15 mouse cellular contexts compared by ENCODE assay signal in genomic region chr4:40776416-40776815, GRCm38 (mm10). TPM values are rescaled to one million over a fixed set of nuclear protein-coding genes. Genes with fewer than 3 reads are reported as not detected.
A peak's percentile ranks its signal among the peaks of the same experiment; 100 is the strongest.
DNase-seq lines count a peak whose midpoint lies in the region; ATAC-seq and TF ChIP-seq lines count a peak whose summit lies in the region.
"Had no signal": no experiment of that assay in that cellular context is flagged by ENCODE, and none has a peak within 500 bp of the region (broad histone marks: within the 10 kb centered on the region; RNA-seq: fewer than 3 reads in every experiment).

No protein-coding gene starts in this region.

- no peaks in the 10 kb centered on the region for H3K36me3 ChIP-seq in liver, embryonic 11.5 days (ENCODE audit: control insufficient read depth, insufficient read depth, low read length)
- peaks cover 0 to 30% of the 10 kb centered on the region in 2 experiments; a peak in 2 of 4 replicates for H3K36me3 ChIP-seq in MEL (ENCODE audit: control insufficient read depth in 1 of 2, insufficient read depth in 2 of 2, low read length in 2 of 2)
- H3K36me3 ChIP-seq in limb, embryonic 10.5 days: no peaks in the 10 kb centered on the region
- H3K36me3 ChIP-seq: embryonic facial prominence, embryonic 13.5 days; forebrain, embryonic 12.5 days; heart, embryonic 12.5 days; midbrain, embryonic 15.5 days had no signal

- WGBS in liver, embryonic 11.5 days: 64% methylated on average over 4 of the region's 4 CpGs
- 88% methylated on average over 4 of the region's 4 CpGs for WGBS in limb, embryonic 10.5 days

- no peak for TF ChIP-seq RAD21 in MEL (IDR thresholded peaks at IDR 0.05; ENCODE audit: low read depth, low read length)

- TF ChIP-seq CTCF in MEL (IDR thresholded peaks at IDR 0.05 in 2 of 3, conservative IDR thresholded peaks at IDR 0.05 in 1 of 3; ENCODE audit: control insufficient read depth in 1 of 3, insufficient read depth in 1 of 3, low read depth in 2 of 3, low read length in 3 of 3, poor library complexity in 1 of 3, severe bottlenecking in 1 of 3): no peak

- H3K27me3 ChIP-seq in liver, embryonic 11.5 days (replicated peaks; ENCODE audit: control insufficient read depth, insufficient read depth, low read length): no peaks in the 10 kb centered on the region
- no peaks in the 10 kb centered on the region for H3K27me3 ChIP-seq in MEL (ENCODE audit: control insufficient read depth in 1 of 2, insufficient read depth in 2 of 2, low read length in 2 of 2)
- H3K27me3 ChIP-seq in limb, embryonic 10.5 days (ENCODE audit: low read depth, poor library complexity, severe bottlenecking): no peaks in the 10 kb centered on the region
- H3K27me3 ChIP-seq: embryonic facial prominence, embryonic 13.5 days; heart, embryonic 12.5 days; midbrain, embryonic 15.5 days had no signal

- TF ChIP-seq EP300 in MEL (IDR thresholded peaks at IDR 0.05; ENCODE audit: low read depth in 1 of 2, low read length in 2 of 2): no peak

- H3K9ac ChIP-seq in liver, embryonic 11.5 days (ENCODE audit: low read depth, low read length): no peak overlapping the region
- no peak overlapping the region for H3K9ac ChIP-seq in MEL (ENCODE audit: control insufficient read depth, low read depth, low read length, poor library complexity, severe bottlenecking)
- H3K9ac ChIP-seq: embryonic facial prominence, embryonic 13.5 days; forebrain, embryonic 12.5 days; heart, embryonic 12.5 days; midbrain, embryonic 15.5 days had no signal

- no peaks in the 10 kb centered on the region for H3K9me3 ChIP-seq in liver, embryonic 11.5 days (ENCODE audit: control insufficient read depth, low read length)
- no peaks in the 10 kb centered on the region for H3K9me3 ChIP-seq in MEL (replicated peaks; ENCODE audit: insufficient read depth, low read length)
- H3K9me3 ChIP-seq in limb, embryonic 10.5 days (replicated peaks): no peaks in the 10 kb centered on the region
- H3K9me3 ChIP-seq: embryonic facial prominence, embryonic 13.5 days; forebrain, embryonic 12.5 days; heart, embryonic 12.5 days; midbrain, embryonic 15.5 days had no signal

- H3K4me3 ChIP-seq in liver, embryonic 11.5 days (ENCODE audit: low read depth, low read length): no peak overlapping the region
- no peak overlapping the region for H3K4me3 ChIP-seq in MEL (ENCODE audit: control insufficient read depth in 1 of 2, insufficient read depth in 1 of 2, low read depth in 2 of 2, low read length in 2 of 2)
- no peak overlapping the region for H3K4me3 ChIP-seq in limb, embryonic 10.5 days
- H3K4me3 ChIP-seq: embryonic facial prominence, embryonic 13.5 days; forebrain, embryonic 12.5 days; midbrain, embryonic 15.5 days had no signal

- no peaks in the 10 kb centered on the region for H3K79me2 ChIP-seq in MEL (ENCODE audit: control insufficient read depth, insufficient read depth, low read length, poor library complexity)

- TF ChIP-seq POLR2A in MEL (IDR thresholded peaks at IDR 0.05; ENCODE audit: control insufficient read depth in 1 of 2, insufficient read depth in 1 of 2, low read depth in 1 of 2, low read length in 2 of 2, poor library complexity in 1 of 2): no peak

- peaks cover 23% of the 10 kb centered on the region for H3K4me1 ChIP-seq in liver, embryonic 11.5 days (replicated peaks; ENCODE audit: control insufficient read depth, insufficient read depth, low read length)
- peaks cover 2 to 40% of the 10 kb centered on the region in 2 experiments for H3K4me1 ChIP-seq in MEL (ENCODE audit: control insufficient read depth in 1 of 2, insufficient read depth in 2 of 2, low read length in 2 of 2)
- peaks cover 46% of the 10 kb centered on the region for H3K4me1 ChIP-seq in limb, embryonic 10.5 days

- H3K27ac ChIP-seq in liver, embryonic 11.5 days (ENCODE audit: low read depth, low read length): no peak overlapping the region
- H3K27ac ChIP-seq in MEL (ENCODE audit: control insufficient read depth, low read depth, low read length): peak overlapping the region; percentile 35; the same call in 1 of the 2 replicates
- H3K27ac ChIP-seq in limb, embryonic 10.5 days: no peak overlapping the region
- H3K27ac ChIP-seq: forebrain, embryonic 12.5 days; midbrain, embryonic 15.5 days had no signal

- intact Hi-C loops in heart, postnatal 36 days (cut with DNase I): no loop called here

- ATAC-seq in liver, embryonic 11.5 days (replicated peaks; ENCODE audit: low FRiP score): no peak
- ATAC-seq: midbrain, embryonic 15.5 days had no signal

- peak; percentile 32 for DNase-seq in liver
- DNase-seq in liver, embryonic 11.5 days (ENCODE audit: low spot score): no peak
- DNase-seq in 3134 (ENCODE audit: extremely low read depth, insufficient read length, low spot score): peak; percentile 62
- DNase-seq in MEL (ENCODE audit: low read depth, low spot score): peak; percentile 88
- DNase-seq in induced T-regulatory cell, adult 2 months (ENCODE audit: low read depth): peak; percentile 79
- DNase-seq in right cerebral cortex, postnatal 10 days (ENCODE audit: low spot score in 2 of 2): no peak
- DNase-seq in heart, postnatal 36 days: no peak
- no peak for DNase-seq in limb, embryonic 10.5 days (ENCODE audit: low spot score)
- DNase-seq: cerebellum, postnatal 14 days; kidney, adult 11 months; kidney, postnatal 36 days had no signal

- no peak overlapping the region for H3K4me2 ChIP-seq in liver, embryonic 11.5 days
- H3K4me2 ChIP-seq: forebrain, embryonic 12.5 days; midbrain, embryonic 15.5 days had no signal

TF ChIP-seq in MEL, 35 proteins besides CTCF, POLR2A, EP300 and RAD21:
- TF ChIP-seq TAL1 (IDR thresholded peaks at IDR 0.05; ENCODE audit: low read length) (peak; percentile 18; the same call in 1 of the 2 replicates), USF2 (IDR thresholded peaks at IDR 0.05; ENCODE audit: borderline replicate concordance in 1 of 2, insufficient read depth in 1 of 2, low read depth in 1 of 2, low read length in 2 of 2) (no peak), POLR2AphosphoS2 (IDR thresholded peaks at IDR 0.05; ENCODE audit: low read length) (no peak), TCF12 (IDR thresholded peaks at IDR 0.05; ENCODE audit: low read depth, low read length) (no peak), RCOR1 (IDR thresholded peaks at IDR 0.05; ENCODE audit: low read depth, low read length) (no peak), MYC (IDR thresholded peaks at IDR 0.05; ENCODE audit: low read depth, low read length) (0 out of 2 replicates have a peak, but pooled peaks have one; percentile 45)

RNA-seq across cellular contexts. Expression of gene Smu1, which starts 18.7 kb away (rescaled TPM):
- 167 and 178 TPM in 2 replicates for polyA plus RNA-seq in liver, embryonic 11.5 days (2014; fragmentation: Nextera tagmentation; extraction: Ambion mirVana)
- 124 TPM in 2 replicates for total RNA-seq in MEL (2012; rRNA removed)
- polyA plus RNA-seq in MEL (2012; ENCODE audit: insufficient read depth in 1 of 2, insufficient read length in 2 of 2, low read depth in 1 of 2, low replicate concordance in 2 of 2, missing spikeins in 1 of 2): 100 to 1,000 TPM in 1 of 2 experiments, not detected in 1; 111 TPM
- 10 to 100 TPM; 30.9 to 33.5 TPM for total RNA-seq in heart, postnatal 36 days (2021)
- polyA plus RNA-seq in limb, embryonic 10.5 days (2016; fragmentation: Nextera tagmentation; extraction: Ambion mirVana): 186 and 189 TPM in 2 replicates

RNA-seq across cellular contexts. Expression of gene Dnaja1, which starts 54.5 kb away (rescaled TPM):
- polyA plus RNA-seq in liver, embryonic 11.5 days (2014; fragmentation: Nextera tagmentation; extraction: Ambion mirVana): 389 and 420 TPM in 2 replicates
- total RNA-seq in MEL (2012; rRNA removed): 108 and 115 TPM in 2 replicates
- 100 to 1,000 TPM; 355 to 482 TPM for polyA plus RNA-seq in MEL (2012; ENCODE audit: insufficient read depth in 1 of 2, insufficient read length in 2 of 2, low read depth in 1 of 2, low replicate concordance in 2 of 2, missing spikeins in 1 of 2)
- 10 to 100 TPM; 78.1 to 79.8 TPM for total RNA-seq in heart, postnatal 36 days (2021)
- polyA plus RNA-seq in limb, embryonic 10.5 days (2016; fragmentation: Nextera tagmentation; extraction: Ambion mirVana): 546 and 555 TPM in 2 replicates

Comparison
In these comparisons a context has a peak if more than half of its experiments do, and no peak if none do; other contexts are left out.
1. DNase-seq: peak in liver (single experiment), 3134 (single experiment), MEL (single experiment) and induced T-regulatory cell, adult 2 months (single experiment); none in liver, embryonic 11.5 days (single experiment), right cerebral cortex, postnatal 10 days (0 of 2), heart, postnatal 36 days (0 of 2) and limb, embryonic 10.5 days (single experiment).